Mouse (Mus musculus): ENCODE data around the gene Tubgcp5.
A peak's percentile ranks its signal among the peaks of the same experiment; 100 is the strongest.

Gene Tubgcp5

DNA sequence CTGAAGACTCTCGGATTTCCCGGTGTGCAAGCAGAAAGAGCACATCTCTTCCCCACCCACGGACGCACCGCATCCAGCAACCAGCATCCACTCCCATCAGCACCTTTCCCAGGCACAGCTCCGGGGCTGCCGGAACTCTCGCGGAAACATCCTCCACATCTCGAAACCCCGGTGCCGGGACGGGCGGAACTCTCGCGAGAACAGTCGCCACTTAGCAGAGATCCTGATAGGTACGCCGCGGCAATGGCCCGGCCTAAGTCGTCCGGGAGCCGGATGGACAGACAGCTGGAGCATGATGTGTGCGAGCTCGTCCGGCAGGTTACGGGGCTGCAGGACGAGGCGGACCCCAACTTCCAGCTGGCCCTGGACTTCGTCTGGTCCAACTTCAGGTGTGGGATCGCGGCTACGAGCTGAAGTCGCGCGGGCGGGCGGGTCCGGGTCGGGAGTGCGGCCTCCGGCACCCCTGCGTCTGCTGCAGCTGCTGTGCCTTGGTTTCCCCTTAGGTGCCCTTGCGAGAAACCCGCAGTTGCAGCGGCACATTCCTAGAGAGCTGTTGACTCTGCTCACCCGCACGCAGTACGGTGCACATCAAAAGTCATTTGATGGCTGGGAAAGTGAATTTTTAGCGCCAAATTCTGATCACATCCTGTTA is at the start of gene Tubgcp5:
TSS of gene Tubgcp5 (plus strand) at position 203 of the 652 bp plus-strand sequence.
- DNase-seq (ENCODE audit: low spot score), result peak; percentile 98

DNA sequence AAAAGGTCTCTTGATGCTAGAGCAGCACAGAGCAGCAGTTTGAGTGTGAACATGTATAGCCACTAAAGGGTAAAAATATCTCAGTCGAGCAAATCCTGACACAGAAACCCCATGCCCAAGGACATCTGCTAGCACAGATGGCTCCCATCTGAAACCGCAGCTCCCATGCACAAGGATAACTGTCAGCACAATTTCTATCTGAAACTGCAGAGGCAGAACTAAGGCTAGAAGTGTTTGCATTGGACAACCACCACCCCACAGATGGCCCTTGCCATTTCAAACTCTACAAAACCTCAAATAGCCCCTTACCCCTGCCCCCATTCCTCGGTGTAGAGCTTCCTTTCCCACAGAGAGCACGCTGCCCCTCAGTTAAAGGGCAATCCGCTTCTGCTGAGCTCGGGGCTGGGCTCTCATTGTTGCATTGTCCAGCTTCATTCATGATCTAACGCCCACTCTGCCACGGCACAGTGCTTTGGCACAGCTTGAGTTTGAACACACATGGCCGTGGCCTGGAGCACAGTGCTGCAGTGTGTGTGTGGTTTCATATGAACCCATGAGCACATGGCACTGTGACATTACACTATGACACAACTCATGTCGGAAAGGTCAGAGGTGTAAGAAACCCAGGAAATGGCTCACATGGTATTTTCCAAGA is 49.3 kb upstream of the Tubgcp5 start:
- DNase-seq (ENCODE audit: low spot score), result no peak

DNA sequence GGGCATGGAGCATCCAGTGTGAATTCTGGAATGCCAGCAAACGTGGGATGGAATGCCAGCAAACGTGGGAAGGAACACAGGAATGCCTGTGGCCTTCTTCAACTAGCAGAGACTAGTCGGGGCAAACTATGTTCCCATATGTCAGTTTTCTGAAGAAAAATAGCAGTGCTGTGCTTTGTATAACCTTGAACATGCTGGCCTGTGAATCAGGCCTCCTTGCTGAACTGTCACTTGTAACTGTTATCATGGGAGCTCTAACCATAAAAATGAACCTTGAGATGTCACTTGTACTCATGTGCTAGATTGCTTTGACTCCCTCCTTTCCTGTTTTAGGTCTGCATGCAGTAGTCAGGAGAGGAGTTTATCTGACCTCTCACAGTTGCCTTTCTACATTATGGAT is 43.1 kb upstream of the Tubgcp5 start:
- DNase-seq (ENCODE audit: low spot score), result no peak

DNA sequence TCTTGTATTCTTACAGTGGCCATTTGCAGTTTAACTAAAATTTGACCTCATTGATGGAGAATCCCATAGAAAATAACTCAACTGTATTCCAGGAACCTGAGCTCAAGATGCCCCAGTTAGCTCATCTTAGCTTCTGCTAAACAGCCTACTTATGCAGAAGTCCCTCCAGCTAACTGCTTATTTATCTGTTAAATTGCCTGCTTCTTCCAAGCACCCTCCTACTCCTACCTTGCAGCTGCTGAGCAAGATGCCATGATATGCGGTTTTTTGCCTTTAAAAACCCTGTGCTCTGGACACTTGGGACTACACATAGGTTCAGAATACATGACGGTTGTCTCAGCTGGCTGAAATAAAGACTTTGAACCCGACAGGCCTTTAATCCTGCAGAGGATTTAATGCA is 34.6 kb upstream of the Tubgcp5 start:
- DNase-seq (ENCODE audit: low spot score), result no peak

DNA sequence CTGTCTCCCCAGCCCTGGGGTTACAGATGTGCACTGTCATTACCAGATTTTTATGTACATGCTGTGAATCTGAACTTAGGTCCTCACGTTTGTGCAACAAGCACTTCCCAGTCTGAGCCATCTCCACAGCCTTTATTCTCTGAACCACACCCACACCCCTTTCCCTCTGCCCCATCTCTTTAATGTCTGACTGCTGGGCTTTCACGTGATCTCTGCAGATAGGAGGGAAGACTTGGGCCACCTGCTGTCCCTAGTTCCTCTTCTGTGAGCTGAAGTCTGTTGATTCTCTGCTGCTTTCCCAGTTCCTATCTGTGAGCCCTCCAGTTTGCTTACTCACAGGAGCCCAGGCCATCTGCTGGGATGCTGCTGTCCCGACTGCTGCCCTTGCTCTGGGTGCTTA is 26.0 kb upstream of the Tubgcp5 start, which contains the start of gene Siglech:
TSS of gene Siglech (plus strand) at position 253 of the 400 bp plus-strand sequence.
- DNase-seq (ENCODE audit: low spot score), result no peak

DNA sequence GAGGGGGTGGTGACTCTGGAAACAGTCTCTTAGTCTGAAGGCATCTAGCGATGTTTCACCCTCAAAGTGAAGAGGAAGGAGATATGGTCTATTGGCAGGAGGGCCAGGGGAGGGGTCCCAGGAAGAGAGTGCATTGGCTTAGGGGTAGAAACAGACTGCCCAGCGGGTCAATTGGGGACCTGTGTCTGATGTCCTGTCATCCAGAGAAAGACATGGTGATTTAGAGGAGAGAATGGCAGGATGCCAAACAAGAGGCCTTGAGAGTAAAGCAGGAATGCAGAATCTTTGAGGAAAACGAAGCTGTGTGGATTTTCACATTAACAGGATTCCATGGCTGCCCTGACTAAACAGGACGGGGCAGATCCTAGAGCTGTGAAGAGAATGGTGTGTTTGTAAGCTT is 13.9 kb upstream of the Tubgcp5 start:
- DNase-seq (ENCODE audit: low spot score), result no peak

DNA sequence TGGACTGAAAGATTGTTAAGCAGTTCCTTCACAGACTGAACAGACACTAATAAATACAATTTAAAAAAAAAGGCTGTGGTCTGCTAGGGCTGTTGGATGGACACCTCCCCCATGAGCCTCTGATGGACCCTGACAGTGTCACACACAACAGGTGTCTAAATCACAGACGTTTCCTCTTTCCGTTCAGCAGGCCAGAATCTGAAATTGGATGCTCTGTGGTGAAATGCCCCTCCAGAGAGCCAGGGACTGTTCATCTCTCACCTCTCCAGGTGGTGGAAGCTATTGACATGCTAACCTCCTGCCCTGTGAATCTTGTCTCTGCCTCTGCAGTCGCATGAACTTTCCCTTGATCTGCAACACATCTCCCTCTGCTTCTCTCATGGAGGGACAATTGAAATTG is 11.5 kb upstream of the Tubgcp5 start:
- no peak for DNase-seq (ENCODE audit: low spot score)

DNA sequence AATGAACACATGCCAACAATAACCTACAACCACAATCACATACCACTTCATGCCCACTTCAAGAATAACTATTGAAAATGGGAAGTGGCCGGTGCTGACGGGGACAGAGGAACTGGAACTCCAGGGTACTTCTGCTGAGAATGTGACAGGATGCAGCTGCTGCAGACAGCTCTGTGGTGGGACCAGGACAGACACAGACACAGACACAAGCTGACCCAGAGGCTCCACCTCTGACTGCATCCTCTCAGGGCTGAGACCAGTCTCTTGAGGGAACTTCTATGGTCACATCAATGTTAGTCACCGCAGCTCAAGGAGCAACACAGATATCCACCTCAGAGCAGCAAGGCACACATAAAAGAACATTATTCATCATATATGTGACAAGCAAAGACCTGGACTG is 9.4 kb upstream of the Tubgcp5 start:
- DNase-seq (ENCODE audit: low spot score), result no peak

DNA sequence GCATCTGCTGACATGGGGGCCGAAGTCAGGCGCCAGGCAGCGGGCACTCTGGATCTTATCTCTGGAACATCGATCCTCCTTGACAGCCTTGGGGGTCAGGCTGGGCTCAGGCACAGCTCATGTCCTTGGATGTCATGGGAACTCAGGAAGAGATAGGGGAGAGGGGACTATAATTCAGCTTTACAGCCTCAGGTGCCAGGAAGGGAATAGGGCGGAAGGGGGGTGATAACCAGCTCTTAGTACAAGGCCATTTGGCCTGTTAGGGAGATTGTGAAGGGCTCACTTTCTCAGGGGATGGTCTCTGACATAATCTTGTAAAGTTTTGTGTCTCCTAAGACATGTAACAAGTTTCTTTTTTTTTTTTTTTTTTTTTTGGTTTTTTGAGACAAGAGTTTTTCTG is 3.4 kb upstream of the Tubgcp5 start:
- peak; percentile 49 for DNase-seq (ENCODE audit: low spot score)

DNA sequence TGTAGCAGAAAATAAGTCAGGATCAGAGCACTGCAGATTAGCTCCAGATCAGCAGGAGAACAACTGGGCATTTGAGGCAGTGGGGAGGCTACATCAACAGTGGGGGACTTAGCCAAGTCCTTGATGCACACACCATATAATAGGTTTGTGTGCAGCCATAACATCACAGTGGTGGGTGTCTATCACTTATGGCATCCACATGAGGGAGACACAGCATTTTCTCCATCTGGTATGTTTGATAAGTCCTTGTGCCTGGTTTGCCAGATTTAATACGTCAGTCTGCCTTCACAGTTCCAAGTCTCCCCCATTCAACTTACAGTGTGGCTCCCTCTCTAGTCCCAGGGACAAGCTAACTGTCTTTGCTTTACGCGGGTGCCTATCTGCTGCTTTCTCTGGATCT is 1.7 kb upstream of the Tubgcp5 start:
- no peak for DNase-seq (ENCODE audit: low spot score)

DNA sequence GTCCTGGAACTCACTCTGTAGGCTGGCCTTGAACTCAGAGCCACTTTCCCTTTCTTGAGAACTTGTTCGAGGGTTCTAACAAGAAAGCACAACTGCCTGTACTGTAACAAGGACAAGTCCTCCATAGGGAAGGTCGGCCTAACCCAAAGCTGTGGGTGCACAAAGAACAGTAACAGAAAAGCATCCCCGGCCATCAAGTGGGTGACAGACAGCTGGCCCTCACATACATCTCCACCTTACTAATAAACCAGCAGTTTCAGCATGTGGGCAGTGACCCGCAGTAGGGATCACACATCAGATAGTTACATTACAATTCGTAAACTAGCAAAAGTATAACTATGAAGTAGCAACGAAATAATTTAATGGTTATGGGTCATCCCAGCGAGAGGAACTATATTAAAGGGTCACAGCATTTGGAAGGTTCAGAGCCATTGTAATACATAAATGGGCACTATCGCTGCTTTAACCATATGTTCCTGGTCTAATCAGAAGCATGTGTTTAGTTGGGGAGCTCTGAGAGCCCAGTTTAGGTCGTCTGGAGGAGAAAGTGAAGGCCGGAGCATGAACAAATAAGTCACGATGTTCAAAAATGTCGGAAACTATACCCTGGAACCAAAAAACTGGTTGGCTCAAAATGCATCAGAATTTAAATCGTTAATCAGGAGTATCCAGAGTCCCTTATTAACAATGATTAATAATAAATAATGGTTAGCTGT is 560 bp upstream of the Tubgcp5 start:
- no peak for DNase-seq (ENCODE audit: low spot score)

DNA sequence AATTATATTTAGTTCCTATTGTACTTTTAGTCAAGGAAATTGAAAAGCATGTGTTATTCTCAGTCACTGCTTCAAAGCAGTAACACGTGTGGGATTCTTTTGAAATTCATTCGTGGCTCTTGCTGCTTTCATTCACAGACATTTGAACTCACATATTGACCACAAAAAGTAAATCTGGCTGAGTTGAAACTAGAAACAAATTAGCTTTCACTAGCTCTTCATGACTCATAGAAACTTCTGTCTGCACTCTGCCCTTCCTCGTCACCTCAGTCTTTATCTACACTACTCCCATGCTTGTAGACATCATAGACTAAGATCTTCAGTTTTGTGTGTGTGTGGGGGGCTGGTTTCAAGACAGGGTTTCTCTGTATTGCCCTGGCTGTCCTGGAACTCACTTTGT is 6.0 kb downstream of the Tubgcp5 start:
- DNase-seq (ENCODE audit: low spot score), result no peak

DNA sequence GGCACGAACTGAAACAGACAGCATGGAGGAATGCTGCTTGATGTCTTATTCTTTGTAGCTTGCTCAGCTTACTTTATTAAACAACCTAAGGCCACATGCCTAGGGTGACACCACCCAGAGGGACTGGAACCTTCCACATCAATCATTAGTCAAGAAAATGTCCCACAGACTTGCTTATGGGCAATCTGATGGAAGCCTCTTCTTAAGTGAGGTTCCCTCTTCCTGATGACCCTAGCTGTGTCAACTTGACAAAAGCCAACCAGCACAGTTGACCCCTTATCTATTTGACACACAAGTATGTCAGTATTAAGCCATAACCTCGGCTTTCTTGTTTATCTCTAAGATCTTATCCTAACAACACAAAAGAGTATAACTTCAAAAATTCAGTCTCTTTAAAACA is 16.0 kb downstream of the Tubgcp5 start:
- no peak for DNase-seq (ENCODE audit: low spot score)

DNA sequence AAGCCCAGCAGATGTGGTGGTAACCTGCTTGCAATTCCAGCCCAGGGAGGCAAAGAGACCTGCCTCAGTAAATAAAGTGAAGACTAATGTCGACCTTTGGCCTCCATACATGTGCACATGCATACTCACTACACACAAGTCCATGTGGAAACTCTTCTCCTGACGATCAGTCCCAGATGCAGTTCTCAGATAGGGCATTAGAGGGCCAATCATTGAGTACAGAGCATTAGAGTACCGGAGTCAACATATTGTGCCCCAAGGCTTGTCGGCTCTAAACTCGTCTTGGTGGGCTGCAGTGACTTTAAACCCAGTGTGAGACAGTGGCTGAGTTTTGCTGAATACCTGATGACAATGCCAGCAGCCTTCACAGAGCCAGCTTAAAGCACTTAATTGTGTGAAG is 30.5 kb downstream of the Tubgcp5 start:
- no peak for DNase-seq (ENCODE audit: low spot score)

DNA sequence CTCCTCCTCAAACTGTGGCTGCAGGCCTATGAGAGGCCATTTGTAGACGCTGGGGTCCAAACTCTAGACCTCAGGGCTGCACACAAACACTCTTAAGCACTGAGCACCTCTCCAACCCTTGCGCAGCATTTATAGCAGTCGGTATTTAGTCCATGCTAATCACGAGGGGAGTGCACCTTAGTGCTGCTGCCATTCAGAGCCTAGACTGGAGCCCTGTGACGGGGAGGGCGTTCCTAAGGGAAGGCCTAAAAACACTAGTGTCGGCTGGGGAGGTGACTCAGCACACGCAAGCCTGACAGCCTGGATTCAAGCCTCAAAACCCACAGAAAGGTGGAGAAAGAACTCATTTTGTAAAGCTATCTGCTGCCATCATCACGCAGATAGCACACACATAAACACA is 33.6 kb downstream of the Tubgcp5 start:
- no peak for DNase-seq (ENCODE audit: low spot score)

DNA sequence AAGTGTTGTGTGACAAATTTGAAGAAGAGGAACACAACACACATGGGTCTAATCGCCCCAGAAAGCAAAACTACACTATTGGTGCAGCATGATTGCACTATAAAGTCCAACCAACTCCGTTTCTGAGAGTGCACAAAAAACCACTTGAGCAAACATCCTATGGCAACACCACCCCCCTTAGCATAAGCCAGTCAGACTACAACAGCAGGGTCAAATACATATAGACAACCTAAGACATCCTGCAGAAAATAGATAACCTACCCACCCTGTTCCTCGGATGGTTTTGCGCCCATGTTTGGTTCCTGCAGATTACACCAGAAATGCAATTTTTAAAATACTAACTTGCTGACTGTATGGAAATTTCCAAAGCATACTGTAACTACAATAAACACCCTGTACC is 42.9 kb downstream of the Tubgcp5 start:
- no peak for DNase-seq (ENCODE audit: low spot score)

DNA sequence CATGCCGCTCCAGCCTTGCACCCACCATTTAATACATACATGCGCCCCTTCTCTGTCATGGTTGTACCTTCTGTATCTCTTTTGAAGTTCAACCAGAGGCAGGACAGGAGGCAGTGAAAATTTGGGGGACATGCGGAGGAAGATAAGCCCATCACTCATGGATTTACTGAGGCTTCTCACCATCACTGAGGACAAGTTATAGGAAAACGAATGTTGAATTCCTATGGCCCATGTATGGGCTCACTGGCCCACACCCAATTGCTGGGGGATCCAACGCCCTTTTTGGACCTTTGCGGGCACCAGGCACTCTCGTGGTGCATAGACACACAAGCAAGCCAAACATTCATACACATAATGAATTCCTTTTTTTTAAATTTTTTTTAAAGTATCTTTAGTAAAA is 47.5 kb downstream of the Tubgcp5 start, which contains the start of gene Cyfip1:
TSS of gene Cyfip1 (plus strand) at position 301 of the 400 bp plus-strand sequence.
- DNase-seq (ENCODE audit: low spot score), result no peak

DNA sequence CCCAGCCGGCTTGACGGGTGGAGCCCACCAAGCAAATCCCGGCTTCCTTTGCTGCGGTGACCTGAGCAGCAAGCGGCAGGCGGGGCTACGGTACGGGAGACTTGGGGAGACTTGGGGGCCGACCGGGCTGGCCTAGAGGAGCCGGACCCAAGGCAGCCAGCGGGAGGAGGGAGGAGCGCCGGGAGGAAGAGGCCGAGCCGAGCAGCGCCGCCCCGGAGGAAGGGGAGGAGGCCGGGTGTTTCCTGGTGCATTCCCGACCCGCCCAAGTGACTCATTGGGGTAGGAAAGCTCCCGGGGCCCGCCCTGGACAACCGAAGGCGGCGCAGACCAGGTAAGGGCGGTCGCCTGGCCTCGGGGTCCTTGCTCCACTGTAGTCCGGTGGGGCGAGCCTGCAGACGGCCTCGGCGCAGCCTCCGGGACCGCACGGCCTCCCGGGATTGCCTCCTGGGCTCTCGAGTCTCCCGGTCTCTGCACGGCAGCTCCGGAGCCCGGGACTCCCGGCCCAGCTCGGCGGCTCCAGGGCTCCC is 48.1 kb downstream of the Tubgcp5 start:
- peak; percentile 88 for DNase-seq (ENCODE audit: low spot score)

DNA sequence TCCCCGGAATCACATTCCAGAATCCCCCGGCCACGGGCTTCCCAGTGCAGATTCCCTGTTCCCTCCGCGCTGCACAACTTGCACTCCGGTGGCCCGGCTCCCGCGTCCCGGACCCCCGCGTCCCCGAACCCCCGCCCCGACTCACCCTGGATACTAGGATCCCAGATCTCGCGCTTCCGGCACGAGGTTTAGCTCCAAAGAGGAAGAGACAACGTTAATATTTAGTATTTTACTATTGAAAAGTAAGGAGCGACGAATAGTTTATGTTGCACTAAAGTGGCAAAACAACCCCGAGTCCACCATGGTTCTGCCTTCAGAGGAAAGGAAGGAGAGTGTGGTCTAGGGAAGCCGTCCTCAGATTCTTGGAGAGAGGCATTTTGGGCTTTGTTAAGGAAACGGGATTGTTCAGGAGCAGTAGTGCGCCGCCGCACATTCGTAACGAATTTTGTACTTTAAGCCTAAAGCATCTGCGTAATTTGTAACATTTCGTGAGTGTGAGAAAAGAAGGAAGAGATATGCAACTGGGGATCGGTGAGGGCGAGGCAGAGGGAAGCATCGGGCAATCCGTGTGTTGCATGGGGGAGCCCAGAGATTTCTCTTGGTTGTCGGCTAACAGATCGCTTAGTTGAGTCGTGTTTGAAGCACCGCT is 48.7 kb downstream of the Tubgcp5 start:
- DNase-seq (ENCODE audit: low spot score), result no peak

DNA sequence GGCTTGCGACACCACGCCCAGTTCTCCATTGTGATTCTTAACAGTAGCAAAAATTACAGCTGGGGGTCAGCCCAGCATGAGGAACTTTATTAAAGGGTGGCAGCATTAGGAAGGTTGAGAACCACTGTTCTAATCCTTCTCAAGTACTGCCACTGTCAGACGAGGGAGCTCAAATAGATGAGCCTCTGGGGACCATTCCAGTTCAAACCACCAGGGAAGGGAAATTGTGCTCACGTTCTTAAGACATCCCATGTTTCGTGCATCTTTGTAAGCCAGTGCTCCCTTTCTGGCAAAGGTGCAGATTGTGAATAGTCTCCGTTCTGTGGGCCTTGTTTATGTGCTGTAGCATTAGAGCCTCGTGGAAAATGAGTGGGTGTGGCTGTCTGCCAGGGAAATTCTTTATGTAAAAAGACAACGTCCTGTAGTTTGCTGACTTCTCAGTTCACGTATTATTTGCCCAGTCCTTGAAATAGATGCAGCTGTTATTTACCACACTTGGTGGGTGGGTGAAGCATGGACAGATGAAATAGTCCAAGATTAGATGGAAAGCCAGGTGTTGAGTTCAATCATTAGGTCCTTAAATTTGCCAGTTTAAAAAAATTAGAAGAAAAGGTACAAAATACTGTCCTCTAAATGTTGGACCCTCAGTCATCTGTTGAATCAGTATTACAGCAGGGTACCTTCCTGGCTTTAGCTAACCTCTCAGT is 52.8 kb downstream of the Tubgcp5 start:
- no peak for DNase-seq (ENCODE audit: low spot score)

DNA sequence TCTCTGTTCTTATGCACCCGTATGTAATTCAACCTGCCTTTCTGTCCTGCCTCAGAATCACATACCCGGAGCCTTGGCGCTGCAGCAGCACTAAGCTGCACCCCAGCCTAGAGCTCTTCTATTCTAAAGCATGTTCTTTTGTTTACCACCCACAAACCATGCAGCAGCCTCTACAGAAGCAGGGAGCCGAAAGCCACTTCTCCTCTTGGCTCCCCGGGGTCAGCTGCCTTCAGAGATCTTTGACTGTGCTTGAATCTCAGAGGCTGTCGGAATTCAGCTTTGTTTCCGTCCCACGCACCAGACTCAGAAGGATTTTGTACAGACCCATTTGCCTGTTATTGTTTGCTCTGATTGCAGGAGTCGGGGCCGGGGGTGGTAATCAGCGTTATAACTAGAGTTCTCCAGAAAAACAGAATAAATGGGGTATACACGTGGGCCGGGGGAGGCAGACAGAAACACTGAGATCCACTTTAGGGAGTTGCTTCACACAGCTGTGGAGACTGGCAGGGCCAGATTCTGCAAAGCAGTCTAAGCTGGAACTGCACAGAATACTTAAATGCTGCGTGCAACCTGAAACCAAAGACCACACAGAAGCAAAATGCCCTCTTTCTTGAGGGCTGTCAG is 56.1 kb downstream of the Tubgcp5 start:
- no peak for DNase-seq (ENCODE audit: low spot score)

Measured in testis, postnatal 14 days (tissue).